Mouse (Mus musculus) lung, embryonic 14.5 days (tissue): ENCODE results near the gene Neurl3. TPM values are rescaled to one million over a fixed set of nuclear protein-coding genes. Genes with fewer than 3 reads are reported as not detected.

Source experiments
- ATAC-seq: fragments of 200-750 bp; cut with Nextera tagmentation; 2 replicates; pipeline ENCODE4 v1.8.0; 2017; ENCODE audit warnings: mild to moderate bottlenecking, moderate TSS enrichment, moderate library complexity; ENCODE audit not compliant: insufficient read depth
- DNase-seq: peaks from one replicate; pipeline ENCODE4 v3.0.0-alpha.2; 2015
- H3K27ac ChIP-seq: fragments of 300-500 bp; sonication (generic); 2 replicates; pipeline ENCODE4 v1.5.1; 2014; ENCODE audit warnings: low read depth, mild to moderate bottlenecking, moderate library complexity
- H3K27me3 ChIP-seq: fragments of 300-500 bp; sonication (generic); 2 replicates; pipeline ENCODE4 v1.6.1; 2014; ENCODE audit warnings: low read length, control low read depth; ENCODE audit not compliant: insufficient read depth
- H3K36me3 ChIP-seq: fragments of 300-500 bp; sonication (generic); 2 replicates; pipeline ENCODE4 v1.6.1; 2014; ENCODE audit warnings: control low read depth; ENCODE audit not compliant: insufficient read depth
- H3K4me1 ChIP-seq: fragments of 300-500 bp; sonication (generic); 2 replicates; pipeline ENCODE4 v1.6.1; 2014; ENCODE audit warnings: antibody characterized with exemption, control low read depth; ENCODE audit not compliant: insufficient read depth
- H3K4me2 ChIP-seq: fragments of 300-500 bp; sonication (generic); 2 replicates; pipeline ENCODE4 v1.6.1; 2014; ENCODE audit warnings: mild to moderate bottlenecking
- H3K4me3 ChIP-seq: fragments of 300-500 bp; sonication (generic); 2 replicates; pipeline ENCODE4 v1.5.1; 2014; ENCODE audit warnings: low read depth, low read length
- H3K9ac ChIP-seq: fragments of 300-500 bp; sonication (generic); 2 replicates; pipeline ENCODE4 v1.6.1; 2014
- H3K9me3 ChIP-seq: fragments of 300-500 bp; sonication (generic); 2 replicates; pipeline ENCODE4 v1.6.1; 2016; ENCODE audit warnings: low read depth, low read length, control low read depth
- CTCF ChIP-seq: IDR thresholded peaks from 2 replicates; pipeline ENCODE4 v1.5.1; 2016; ENCODE audit warnings: antibody characterized with exemption, low read depth
- WGBS: fragments of 180-500 bp; shearing (Covaris S2); extraction: QIAGEN DNeasy Blood & Tissue Kit; methylation state at CpG from one replicate; pipeline ENCODE4 v1.1.7; 2014; 5-methylcytosine and 5-hydroxymethylcytosine counted together
- polyA plus RNA-seq: library from polyadenylated mRNA; unstranded; fragments of >200 nt; fragmentation: Nextera tagmentation; extraction: Ambion mirVana; gene quantifications from 2 replicates; pipeline ENCODE4 v1.2.1, GENCODE M21; 2014

The Neurl3 gene
- polyA plus RNA-seq, 1 experiment from 2014 or later = 2.6 TPM

- H3K36me3 ChIP-seq = no peaks in the 10 kb centered on the region
- H3K9me3 ChIP-seq = no peaks in the 10 kb centered on the region
- no peak overlapping the region for H3K9ac ChIP-seq
- no peak overlapping the region for H3K27ac ChIP-seq
- WGBS = 78% methylated on average over 6 of the region's 6 CpGs
- H3K4me1 ChIP-seq = 0 out of 2 replicates have a peak, but pooled peaks cover 9% of the 10 kb centered on the region
- no peak for TF ChIP-seq CTCF
- H3K4me2 ChIP-seq = no peak overlapping the region
- H3K4me3 ChIP-seq = no peak overlapping the region
- DNase-seq = no peak
- peaks cover 3% of the 10 kb centered on the region; the same call in 1 of the 2 replicates for H3K27me3 ChIP-seq
- ATAC-seq = no peak
Measured at GRCm38 (mm10) chr1:36306120-36306519, 31.6 kb upstream of the Neurl3 start.

- no peak for TF ChIP-seq CTCF
- Histone ChIP-seq H3K9ac (no peak overlapping the region), H3K36me3 (no peaks in the 10 kb centered on the region), H3K9me3 (no peaks in the 10 kb centered on the region), H3K4me3 (no peak overlapping the region), H3K4me1 (0 out of 2 replicates have a peak, but pooled peaks cover 9% of the 10 kb centered on the region), H3K4me2 (no peak overlapping the region), H3K27ac (no peak overlapping the region), H3K27me3 (peaks cover 9% of the 10 kb centered on the region; the same call in 1 of the 2 replicates)
- DNase-seq (no peak), ATAC-seq (no peak)
- WGBS = 58% methylated on average over 7 of the region's 7 CpGs
Measured at GRCm38 (mm10) chr1:36304764-36305163, 30.3 kb upstream of the Neurl3 start.

DNA sequence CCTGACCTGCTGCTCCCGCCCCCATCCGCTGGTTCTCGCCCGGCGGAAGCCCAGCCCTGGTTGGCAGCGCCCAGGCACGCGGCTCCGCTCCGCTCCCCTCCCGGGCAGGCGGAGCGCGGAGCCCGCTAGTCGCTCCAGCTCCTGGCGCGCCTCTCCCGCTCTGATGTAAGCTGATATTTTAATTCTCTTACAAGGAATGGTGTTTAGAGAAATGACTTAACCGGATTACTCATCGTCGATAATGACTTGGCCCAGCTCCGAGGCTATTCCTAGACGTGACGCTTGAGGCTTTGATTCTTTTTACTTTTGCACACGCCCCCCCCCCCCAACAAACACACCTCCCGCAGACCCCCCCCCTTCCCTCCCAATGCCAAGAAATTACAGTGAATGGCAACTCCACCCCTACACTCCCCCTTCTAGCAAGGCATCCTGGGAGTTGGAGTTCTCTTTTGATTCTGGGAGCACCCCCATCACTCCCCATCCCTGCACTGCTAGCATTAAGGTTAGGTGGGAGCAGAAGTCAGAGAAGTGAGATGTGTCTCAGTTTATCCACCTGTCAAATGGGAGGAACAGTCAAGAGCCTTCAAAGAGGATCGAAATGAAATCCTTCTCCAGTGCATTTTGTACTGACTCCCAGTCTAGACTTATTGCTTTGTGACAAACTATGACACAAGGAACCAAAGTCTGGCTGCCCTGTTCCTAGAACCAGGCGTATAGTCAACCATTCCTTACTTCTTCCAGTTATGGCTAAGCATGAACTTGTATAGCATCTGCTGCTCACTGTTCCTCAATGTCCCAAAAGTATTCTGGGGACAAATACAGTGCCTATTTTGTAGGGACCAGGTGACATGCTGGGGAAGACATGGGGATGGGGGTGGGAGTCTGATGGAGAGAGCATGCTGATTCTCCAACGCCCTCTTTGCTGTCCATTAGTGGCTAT lies 29.2 kb upstream of the Neurl3 start:
- no peaks in the 10 kb centered on the region for H3K36me3 ChIP-seq
- 0 out of 2 replicates have a peak overlapping the region, but pooled peaks have one; percentile 23 for H3K9ac ChIP-seq
- peaks cover 19% of the 10 kb centered on the region for H3K27me3 ChIP-seq
- H3K4me3 ChIP-seq = peak overlapping the region; percentile 29
- TF ChIP-seq CTCF = no peak
- DNase-seq = peak; percentile 90
- 8% methylated on average over 29 of the region's 30 CpGs for WGBS
- peak overlapping the region; percentile 68 for H3K4me2 ChIP-seq
- peak overlapping the region; percentile 50; the same call in 1 of the 2 replicates for H3K27ac ChIP-seq
- 0 out of 2 replicates have a peak, but pooled peaks cover 3% of the 10 kb centered on the region for H3K4me1 ChIP-seq
- no peaks in the 10 kb centered on the region for H3K9me3 ChIP-seq
- ATAC-seq = peak; percentile 52

- Histone ChIP-seq H3K9me3 (no peaks in the 10 kb centered on the region), H3K4me3 (peak overlapping the region; percentile 29), H3K27ac (peak overlapping the region; percentile 50; the same call in 1 of the 2 replicates), H3K9ac (0 out of 2 replicates have a peak overlapping the region, but pooled peaks have one; percentile 23), H3K4me1 (no peaks in the 10 kb centered on the region), H3K4me2 (peak overlapping the region; percentile 68), H3K27me3 (peaks cover 19% of the 10 kb centered on the region), H3K36me3 (no peaks in the 10 kb centered on the region)
- ATAC-seq (no peak; the same call in 1 of the 2 replicates), DNase-seq (no peak)
- TF ChIP-seq CTCF = no peak
- WGBS = 12% methylated on average over 9 of the region's 9 CpGs
Measured at GRCm38 (mm10) chr1:36302957-36303356, 28.5 kb upstream of the Neurl3 start.

- Histone ChIP-seq H3K4me1 (no peaks in the 10 kb centered on the region), H3K27ac (no peak overlapping the region), H3K36me3 (no peaks in the 10 kb centered on the region), H3K4me3 (no peak overlapping the region), H3K4me2 (no peak overlapping the region), H3K9me3 (no peaks in the 10 kb centered on the region), H3K27me3 (peaks cover 19% of the 10 kb centered on the region), H3K9ac (no peak overlapping the region)
- DNase-seq (peak; percentile 8), ATAC-seq (no peak)
- 69% methylated on average over 8 of the region's 8 CpGs for WGBS
- no peak for TF ChIP-seq CTCF
Measured at GRCm38 (mm10) chr1:36302273-36302672, 27.8 kb upstream of the Neurl3 start.

GRCm38 (mm10) chr1:36300486-36300885 lies 26.0 kb upstream of the Neurl3 start:
- WGBS = 84% methylated on average over 6 of the region's 6 CpGs
- H3K9ac ChIP-seq = no peak overlapping the region
- H3K4me1 ChIP-seq = no peaks in the 10 kb centered on the region
- no peaks in the 10 kb centered on the region for H3K9me3 ChIP-seq
- ATAC-seq = no peak
- no peak for TF ChIP-seq CTCF
- no peak for DNase-seq
- no peak overlapping the region for H3K27ac ChIP-seq
- H3K36me3 ChIP-seq = no peaks in the 10 kb centered on the region
- peaks cover 19% of the 10 kb centered on the region for H3K27me3 ChIP-seq
- H3K4me2 ChIP-seq = no peak overlapping the region
- H3K4me3 ChIP-seq = no peak overlapping the region

DNA sequence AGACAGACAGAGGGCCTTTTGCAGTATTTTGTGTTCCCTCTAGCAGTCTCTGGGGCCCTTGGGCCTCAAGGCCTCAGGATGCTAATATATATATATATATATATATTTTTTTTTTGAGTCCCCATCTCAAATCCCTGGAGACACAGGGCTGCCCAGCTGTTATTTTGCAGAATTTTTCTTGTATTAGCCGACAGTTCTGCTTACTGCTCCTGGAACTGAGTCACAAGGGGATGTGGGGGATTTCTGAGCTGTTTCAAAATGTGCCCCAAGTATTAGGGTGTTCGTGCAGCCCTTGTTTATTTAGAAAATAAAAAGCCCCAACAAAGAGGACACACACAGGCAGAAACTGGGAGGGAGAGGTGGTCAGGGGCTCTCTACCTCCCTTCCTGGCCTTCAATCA lies 25.2 kb upstream of the Neurl3 start:
- H3K4me3 ChIP-seq = no peak overlapping the region
- no peaks in the 10 kb centered on the region for H3K36me3 ChIP-seq
- peaks cover 19% of the 10 kb centered on the region for H3K27me3 ChIP-seq
- no peak overlapping the region for H3K4me2 ChIP-seq
- TF ChIP-seq CTCF = no peak
- no peak for DNase-seq
- no peak for ATAC-seq
- no peak overlapping the region for H3K27ac ChIP-seq
- H3K4me1 ChIP-seq = no peaks in the 10 kb centered on the region
- no peak overlapping the region for H3K9ac ChIP-seq
- H3K9me3 ChIP-seq = no peaks in the 10 kb centered on the region
- 45% methylated on average over 2 of the region's 2 CpGs for WGBS
